Mouse (Mus musculus) spleen, adult 2 months (tissue): ENCODE measurements around the gene Mdfi.
A peak's percentile ranks its signal among the peaks of the same experiment; 100 is the strongest.

Experiments used
- CTCF ChIP-seq: fragments of 200-500 bp; IDR thresholded peaks from 2 replicates; pipeline ENCODE4 v1.5.1; 2011; ENCODE audit warnings: mild to moderate bottlenecking, inconsistent platforms; ENCODE audit not compliant: insufficient read depth, insufficient read length, insufficient replicate concordance; ENCODE audit errors: extremely low read depth
- POLR2A ChIP-seq: fragments of 200-500 bp; IDR thresholded peaks from 2 replicates; pipeline ENCODE4 v1.6.1; 2011; ENCODE audit warnings: low read depth, low read length, inconsistent platforms

DNA sequence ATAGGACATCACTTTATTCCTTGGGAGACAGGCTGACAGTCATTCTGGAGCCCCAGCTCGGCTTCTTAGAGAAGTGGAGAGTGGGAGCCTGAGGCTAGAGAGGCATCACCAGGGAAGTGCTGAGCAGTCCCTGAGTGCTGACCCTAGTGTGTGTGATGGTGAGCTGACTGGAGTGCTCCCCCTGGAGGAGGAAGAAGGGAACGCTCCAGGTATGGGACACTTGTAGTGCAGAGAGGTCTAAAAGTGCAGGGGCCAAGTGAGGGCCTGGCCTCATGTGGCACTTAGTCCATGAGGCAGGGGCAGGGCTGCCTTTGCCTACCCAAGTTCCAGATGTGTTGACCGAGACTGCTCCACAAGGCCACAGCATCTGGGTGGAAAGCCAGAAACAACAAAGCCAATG is 39.0 kb downstream of the Mdfi start:
- TF ChIP-seq CTCF (peak; percentile 70; the same call in 1 of the 2 replicates), POLR2A (no peak)
